Mouse (Mus musculus) layer of hippocampus, adult 11-12 months (tissue): Measurements from ENCODE around the gene Hdac4.

Experiments used
- DNase-seq: peaks from one replicate; pipeline ENCODE4 v3.0.0; 2022; ENCODE audit warnings: low spot score

Gene Hdac4

DNA sequence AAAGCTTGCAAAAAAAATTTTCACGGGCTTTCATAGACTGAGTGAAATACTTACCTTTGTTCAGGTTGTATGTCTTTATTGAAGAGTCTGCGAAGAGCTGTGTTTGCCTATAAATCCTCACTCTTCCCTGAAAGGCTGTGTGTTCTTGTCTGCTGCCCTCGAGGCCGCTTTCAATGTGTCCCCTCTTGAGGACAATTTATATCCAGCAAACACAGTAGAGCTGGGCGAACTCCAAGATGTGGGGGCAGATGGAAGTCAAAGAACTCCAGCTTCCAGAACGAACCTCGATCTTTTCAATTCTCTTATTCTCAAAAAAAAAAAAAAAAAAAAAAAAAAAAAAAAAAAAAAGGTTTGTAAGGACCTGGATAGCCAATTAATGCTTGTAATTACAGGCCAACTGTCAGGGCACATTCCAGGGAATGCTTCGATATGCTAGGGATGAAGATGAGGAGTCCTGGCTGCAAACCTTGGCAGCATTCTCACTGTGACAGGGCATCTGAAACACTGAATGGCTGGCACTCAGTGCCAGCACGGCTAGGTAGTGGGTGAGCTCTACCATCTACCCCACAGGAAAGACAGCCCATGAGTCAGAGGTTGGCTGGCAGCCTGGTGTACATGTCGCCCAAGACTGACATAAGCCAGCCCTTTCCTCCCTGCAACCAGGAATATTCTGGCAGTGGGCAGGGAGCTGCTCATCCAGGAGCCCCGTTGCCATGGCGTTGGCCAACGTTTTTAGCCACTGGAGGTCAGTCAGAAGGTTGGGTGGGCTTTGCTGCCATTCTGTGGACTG lies at the start of gene Hdac4:
Hdac4 (minus strand) TSS at position 340 of the 790 bp plus-strand sequence.
- DNase-seq: peak; percentile 53

DNA sequence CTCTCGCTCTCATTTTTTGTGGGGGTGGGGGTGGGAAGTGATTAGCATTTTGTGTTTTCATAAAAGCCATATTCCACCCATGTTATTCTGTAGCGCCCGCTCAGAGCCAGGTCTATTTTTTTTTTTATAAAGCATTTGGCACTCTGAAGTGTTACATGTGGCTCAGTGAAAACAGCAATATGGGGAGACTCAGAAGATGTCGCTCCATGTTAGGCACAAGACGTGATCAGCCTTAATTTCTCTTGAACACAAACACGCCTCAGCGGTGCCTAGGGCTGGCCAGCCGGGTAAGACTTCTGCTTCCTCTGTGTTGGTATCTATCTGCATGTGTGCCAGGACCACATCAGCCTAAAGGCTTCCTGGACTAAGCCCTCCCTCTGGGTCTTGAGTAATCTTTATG lies 48.0 kb upstream of the Hdac4 start:
- DNase-seq: no peak

DNA sequence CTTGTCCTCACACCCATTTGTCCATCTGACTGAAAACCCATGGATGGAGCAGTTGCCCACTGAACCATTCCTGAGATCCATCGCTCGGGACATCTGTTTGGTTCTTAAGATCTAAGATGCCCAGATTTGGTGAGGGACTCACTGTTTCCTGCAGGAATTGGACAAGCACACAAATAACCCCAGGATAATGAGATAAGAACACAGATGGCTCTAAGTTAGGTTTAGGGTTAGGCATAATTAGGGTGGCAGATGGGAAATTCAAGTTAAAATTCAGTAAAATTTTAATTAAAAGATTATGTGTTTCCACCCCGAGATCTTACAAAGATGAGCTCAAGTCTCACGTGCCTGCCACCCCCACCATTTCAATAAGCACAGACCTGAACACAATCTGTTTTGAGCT lies 44.6 kb upstream of the Hdac4 start:
- no peak for DNase-seq

DNA sequence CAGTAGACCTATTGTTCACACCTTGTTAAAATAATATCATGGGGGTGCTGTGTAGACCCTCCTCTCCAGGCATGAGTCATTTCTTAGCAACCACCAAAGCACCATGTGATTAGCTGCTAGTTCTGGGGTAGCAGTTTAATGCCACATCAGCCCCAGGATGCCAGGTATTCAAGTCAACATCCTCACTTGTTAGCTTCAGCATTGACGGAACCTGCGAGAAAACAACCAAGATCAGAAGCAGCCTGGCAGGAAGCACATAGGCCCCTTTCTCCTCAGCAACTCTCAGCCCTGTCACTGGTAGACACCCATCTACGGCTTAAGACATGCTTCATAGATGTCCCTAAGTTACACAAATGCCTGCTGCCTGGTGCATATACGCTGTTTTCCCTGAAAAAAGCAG lies 40.1 kb upstream of the Hdac4 start:
- no peak for DNase-seq

DNA sequence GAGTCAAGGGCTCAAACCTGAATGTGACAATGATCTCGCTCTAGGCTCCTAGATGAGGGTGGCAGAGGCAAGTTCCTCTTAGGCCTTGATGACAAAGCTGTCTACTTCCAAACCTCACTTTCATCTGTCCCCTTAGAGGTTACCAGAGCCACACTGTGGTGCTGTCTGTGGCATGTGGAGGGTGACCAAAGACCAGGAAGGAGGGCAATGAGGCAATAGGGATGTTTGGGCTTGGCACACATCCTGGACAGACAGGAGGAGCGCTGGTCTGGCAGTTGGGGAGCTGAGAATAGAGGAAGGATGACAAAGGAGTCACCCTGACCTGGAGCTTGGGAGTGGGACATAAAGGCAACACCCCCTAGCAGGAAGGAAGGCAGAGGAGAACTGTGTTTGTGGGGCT lies 29.8 kb upstream of the Hdac4 start:
- DNase-seq: no peak

DNA sequence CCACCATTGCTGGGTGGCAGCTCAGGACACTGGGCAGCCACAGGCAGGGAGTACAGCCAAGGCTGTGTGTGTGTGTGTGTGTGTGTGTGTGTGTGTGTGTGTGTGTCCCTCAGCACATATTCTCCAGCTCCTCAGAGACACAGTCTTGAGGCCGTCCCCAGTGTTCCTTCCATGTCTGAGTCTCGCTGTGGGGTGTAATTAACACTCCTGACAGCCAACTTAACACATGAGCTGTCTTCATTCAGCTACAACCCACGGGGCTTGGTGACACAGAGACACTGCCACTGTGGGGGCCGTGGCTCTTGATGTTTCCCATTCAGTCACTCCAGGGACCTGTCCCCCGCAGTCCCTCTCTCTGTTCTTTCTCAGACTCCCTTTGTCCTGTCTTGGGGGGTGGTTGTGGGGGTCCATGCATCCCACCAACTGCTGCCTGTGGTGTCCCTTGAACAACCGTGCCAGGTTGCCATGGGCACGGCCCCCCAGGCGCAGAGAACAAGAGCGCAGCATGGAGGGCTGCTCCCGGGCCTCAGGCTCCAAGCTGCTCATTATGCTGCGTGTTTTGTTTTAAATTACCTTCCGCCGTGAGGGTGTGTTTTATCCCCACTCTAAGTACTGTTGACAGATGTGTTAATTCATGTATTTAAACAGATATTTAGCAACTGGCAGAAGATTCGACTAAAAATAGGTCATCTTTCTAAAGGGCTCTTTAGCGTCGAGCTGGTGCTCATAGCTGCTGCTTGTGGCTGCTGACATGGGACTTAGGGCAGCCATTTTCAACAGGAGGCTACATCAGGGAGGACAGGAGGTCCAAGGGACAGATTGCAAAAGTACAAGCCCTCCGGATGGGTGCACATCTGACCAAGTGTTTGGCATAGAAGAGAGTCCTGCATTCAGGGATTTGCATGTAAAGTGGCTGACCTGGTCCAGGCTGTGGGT lies 28.7 kb upstream of the Hdac4 start:
- peak; percentile 22 for DNase-seq

DNA sequence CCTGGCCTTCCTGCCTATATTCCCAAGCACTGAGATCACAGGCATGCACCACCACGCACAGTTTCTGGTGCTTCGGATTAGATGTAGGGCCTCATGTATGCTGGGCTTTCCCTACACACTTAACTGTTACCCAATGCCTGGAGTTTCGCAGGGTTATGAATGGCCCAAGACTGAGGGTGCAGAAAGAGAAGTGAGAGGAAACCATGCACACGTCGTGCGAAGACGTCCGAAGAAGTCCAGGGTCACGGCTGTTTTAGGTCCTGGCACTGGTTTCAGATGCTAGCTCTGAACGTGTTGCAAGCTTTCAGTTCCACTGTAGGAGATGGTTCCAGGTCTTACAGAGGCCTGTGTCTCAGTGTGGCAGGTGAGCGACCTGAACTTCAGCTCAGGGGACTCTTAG lies 21.2 kb upstream of the Hdac4 start:
- DNase-seq: no peak

DNA sequence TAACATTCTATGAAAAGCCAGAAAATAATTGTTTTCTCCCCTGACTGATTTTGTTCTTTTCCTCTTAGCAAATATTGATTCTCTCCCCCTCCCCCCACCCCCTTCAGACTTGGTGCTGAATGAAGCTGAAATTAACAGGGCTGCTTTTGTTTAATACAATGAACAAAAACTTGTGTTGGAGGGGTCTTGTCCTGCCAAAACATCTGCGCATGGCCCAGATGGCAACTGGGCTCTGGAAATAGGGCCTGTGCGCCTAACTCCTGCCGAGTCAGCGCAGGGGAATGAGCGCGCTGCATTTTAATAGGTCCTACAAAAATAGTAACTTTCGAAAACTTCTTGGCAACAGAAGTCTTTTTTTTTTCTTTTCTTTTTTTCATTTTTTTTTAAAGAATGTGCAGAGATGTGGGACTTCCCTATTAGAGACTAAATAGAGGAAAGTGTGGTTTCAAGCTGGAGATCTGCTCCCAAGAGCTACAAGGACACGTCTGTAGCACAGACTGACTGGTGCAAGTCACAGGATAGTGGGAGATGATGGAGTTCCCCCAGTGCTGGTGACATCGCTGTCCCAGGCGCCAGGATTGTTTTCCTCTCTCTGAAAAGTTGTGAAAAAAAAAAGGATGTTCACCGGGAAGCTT lies 20.6 kb upstream of the Hdac4 start:
- DNase-seq: peak; percentile 43

DNA sequence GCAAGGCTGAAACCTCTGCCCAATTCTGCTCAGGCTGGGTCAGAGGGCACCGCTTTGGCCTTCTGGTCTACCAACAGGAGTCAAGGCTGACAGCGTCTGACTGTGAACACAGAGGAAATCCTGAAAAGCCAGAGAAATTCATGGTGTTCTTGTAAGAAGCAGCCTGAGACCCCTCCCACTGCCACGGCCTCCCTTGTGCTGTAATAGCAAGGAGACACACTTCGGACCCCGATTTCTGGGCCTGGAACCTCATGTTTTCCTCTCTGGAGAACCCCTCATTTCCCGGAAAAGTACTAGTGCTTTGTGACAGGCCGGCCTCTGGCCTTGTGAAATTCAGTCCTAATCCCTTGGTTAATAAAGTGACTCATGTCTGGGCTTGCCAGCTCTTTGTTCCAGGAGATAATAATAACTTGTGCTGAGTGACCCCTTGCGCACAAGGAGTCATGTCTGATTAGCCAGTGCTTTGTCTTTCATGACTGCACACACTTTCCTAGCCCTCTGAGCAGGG lies 19.7 kb upstream of the Hdac4 start:
- DNase-seq: no peak

DNA sequence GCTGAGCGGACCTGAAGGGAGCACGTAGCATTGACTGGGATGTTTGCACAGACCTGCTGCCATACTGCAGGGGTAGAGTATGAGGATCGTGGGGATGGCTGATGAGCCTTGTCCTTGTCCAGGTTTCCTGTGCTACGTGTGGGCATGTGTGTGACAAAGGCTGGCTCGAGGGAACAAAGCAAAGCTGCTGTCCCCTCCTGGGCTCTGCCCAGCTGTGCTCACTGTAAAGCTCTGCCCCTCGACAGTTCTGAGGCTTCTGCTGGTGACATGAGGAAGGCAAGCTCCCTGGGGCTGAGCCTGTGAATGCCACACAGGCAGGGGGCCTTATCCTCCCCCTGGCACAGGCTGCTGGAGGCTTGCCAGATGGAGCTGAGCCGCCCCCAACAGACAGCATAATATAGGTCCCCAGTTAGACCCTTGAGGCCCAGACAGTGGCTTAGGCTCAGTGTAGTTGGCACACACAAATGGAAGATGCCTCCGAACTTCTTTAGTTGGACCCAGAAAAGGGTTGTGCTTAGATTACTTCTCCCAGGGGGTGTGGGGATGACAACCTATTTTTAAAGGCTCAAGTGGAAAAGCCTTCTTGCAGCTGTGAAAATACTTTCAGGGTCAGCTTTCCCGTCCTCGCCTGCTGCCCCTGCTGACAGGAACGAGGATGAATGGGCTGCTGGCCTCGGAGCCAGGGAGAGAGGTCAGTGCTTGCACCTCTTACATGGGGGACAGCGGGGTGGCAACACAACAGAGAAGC lies 16.7 kb upstream of the Hdac4 start:
- no peak for DNase-seq

DNA sequence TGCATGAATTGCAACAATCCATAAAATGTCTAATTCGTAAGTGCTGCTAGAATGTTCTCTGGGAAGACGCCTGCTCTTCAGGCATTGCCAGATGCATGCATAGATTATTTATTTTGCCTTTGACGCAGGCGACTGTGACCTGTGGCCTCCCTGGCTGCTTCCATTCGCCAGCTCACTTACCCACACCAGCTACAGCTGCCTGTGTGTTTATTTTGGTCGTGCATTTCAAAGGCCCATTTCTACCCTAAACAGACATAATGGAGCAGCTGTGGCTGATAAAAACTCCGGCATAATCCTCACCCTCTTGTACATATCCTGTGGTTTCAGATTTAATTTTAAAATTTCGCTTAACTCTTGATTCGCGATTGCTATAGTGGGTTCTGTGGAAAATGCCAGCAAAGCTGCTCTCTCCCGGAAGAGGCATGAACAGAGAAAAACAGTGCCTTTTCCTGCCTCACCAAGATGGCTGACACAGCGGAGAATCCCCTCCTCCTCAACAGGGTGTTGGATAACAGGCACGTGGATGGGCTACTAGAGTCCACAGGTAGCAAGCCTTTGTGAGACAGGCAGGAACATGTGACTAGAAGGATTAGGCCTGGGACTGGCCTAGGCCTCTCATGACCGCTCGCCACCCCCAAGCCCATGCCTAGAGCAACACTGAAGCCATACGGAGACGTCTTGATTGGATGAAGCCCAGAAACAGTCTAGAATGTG lies 7.3 kb upstream of the Hdac4 start:
- DNase-seq: no peak

DNA sequence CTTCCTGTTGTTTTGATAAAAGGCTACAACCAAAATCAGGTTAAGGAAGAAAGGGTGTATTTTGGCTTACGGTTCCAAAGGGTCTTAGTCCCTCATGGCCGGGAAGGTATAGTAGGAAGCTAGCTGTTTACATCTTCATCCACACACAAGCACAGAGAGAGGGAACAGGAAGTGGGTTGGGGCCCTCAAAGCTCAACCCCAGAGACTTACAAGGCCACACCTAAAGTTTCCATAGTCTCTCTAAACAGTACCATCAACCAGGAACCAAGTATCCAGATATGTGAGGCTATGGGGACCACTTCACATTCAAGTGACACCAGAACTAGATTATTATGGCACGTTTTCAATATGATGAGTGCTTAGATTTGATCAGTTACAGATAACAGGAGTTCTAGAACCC lies 5.0 kb downstream of the Hdac4 start:
- no peak for DNase-seq

DNA sequence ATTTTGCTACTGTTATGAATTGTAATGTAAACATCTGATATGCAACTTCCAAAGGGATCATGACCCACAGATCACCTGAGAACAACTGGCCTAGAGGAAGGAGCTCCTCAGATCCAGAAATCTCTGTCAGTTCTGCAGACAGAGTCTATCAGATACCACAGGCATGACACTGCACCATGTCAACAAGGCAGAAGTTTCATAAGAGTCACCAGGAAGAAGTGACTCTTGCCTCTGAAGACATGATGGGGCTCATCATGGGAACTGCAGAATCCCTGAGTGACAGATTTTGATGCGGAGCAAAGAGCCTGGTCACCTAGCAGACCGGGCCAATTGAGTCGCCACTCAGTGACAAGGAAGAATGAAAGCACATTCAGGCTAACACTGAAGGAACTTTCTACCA lies 8.4 kb downstream of the Hdac4 start:
- no peak for DNase-seq

DNA sequence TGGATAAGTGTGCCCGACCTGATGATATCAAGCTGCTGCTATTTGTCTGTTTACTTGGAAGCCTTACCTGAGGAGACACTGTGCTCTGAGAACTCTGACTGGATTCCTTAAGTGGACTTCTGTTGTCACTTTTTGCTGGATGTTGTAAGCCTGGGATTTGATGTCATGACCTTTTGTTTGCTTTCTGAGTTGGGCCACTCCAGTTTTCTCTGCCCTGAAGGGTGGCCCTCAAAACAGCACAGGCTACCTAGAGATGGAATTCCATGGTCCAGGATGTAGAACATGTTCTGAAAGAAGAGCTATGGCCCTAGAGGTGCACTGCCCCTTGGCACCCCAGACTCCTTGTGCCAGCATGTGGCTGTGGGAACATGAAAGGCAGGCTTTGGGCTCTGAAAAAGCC lies 10.9 kb downstream of the Hdac4 start:
- no peak for DNase-seq

DNA sequence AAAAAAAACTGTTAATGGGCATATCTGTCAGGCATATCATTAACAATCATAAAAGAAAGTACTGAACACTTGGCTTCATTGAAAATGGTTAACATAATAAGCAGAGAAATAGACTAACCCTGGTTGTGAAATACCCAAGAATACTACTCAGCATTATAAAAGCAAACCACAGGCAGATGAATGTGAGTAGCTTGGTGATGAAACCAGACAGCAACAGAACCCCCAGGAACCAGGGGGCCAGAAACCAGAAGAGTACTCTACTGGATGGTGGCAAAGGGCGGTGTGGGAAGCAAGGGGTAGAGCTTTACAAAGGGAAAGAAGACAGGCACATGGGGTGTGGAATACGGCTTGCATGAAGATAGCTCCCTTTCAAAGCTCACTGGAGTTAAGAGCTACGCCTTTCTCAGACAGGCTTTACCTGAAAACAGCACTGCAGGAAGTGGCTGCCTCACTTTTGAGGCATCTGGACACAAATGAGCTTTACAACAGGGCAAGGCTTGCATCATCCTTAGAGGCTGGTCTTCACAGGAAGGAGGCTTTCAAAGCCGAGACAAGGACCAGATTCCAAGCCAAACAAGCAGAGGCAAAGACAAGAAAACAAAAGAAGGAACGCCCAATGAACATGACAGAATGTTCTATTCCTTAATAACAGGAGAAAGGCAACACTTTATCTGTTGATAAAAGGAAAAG lies 12.3 kb downstream of the Hdac4 start:
- DNase-seq: no peak

DNA sequence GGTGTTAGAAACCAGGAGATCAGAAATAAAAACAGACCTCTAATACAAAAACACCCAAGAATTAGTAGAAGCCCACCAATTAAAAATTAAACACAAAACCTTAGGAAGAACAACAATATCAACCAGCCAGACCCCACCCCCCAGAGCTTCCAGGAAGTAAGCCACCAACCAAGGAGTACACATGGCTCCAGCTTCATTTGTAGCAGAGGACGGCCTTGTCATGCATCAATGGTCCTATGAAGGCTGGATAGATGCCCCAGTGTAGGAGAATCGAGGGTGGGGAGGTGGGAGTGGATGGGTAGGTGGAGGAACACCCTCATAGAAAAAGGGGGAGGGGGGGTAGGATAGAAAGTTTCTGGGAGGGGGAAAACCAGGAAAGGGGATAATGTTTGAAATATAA lies 13.5 kb downstream of the Hdac4 start:
- no peak for DNase-seq

DNA sequence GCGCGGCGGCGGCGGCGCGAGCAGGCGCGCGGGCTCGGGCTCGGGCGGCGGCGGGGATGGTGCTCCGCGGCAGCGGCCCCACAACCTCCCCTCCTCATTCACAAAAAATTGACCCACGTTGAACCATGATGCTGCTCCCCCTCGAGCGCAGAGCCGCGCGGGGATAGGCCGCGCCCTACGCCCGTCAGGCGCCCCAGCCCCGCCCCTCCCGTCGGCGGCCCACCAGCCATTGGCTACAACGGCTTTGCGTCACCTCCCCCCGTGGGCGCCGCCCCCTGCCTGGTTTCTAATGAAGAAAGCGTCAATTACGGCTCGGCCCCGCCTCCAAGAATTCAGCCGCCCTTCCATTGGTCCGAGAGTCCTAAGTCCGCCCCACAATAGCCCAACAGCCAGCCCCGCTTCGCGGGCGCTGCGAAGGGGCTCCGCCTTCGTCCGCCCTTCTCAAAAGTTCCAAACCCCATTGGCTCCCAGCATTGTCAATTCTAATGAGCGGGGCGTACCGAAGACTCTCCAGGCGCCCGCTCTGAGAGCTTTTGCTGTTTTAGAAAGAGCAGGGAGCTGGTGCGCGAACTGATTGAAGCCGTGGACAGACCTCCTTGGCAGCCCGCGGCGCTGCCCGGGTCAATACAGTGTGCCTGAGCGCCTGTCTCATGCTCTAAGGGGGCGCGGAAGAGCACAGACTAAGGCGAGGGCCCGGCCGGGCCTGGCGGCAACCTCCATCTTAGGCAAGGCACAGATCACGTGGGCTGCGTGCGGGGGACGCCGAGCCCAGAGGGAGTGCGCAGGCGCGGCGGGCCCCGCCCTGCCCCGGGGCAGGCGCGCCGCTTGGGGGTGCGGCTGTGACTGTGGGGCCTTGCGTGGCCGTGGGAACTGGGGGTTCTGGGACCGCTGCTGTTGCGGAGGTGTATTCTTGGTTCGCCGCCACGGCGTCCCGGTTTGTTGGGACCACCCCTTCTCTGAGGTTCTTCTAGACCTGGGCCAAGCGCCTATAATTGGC lies 15.1 kb downstream of the Hdac4 start:
- peak; percentile 100 for DNase-seq

DNA sequence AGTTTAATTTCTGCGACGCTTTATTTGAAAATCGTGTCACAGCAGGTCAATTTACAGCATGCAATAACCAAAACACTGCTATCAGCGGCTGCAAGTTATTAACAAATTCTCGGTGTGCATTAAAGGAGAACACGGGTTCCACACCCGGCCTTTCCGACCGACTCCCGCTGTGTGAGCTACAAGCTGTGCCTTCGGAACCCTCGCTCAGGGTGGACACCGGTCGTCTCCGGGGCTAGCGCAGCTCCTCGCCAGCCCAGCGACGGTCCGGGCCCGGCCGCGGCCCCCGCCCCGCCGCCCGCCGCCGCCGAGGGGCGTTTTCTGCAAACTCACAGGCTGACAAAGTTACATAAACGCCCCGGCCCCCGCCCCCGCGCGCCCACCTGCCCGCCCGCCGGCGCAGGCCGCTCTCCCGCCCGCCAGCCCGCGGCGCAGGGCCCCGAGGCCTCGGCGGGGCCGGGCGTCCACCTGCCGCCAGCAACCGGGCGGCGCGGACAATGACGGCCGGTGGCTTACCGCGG lies 16.0 kb downstream of the Hdac4 start:
- DNase-seq: peak; percentile 52

DNA sequence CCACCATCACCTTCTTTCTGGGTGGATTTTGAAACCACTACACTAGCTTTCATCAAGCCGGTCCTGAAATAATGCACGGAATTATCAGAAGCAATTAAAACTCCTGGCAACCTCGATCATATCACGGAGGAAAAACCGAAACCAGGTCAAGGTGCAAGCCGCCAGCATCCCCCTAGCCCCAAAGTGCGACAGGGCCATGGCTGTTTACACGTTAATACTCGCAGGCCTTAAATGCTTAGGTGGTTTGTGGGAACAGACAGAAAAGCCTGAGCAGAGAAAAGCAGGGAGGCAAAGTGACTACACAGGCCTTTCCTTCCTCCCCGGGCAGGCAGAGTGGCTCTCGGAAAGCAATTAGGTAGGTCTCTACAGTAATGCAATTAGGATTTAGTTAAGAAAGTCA lies 16.4 kb downstream of the Hdac4 start:
- no peak for DNase-seq
